ENCODE assay signal across 10 mouse cellular contexts in genomic region chr2:118390072-118390471, GRCm38 (mm10). TPM values are rescaled to one million over a fixed set of nuclear protein-coding genes. Genes with fewer than 3 reads are reported as not detected.
DNase-seq lines count a peak whose midpoint lies in the region; ATAC-seq and TF ChIP-seq lines count a peak whose summit lies in the region.
"Had no signal": no experiment of that assay in that cellular context is flagged by ENCODE, and none has a peak within 500 bp of the region (broad histone marks: within the 10 kb centered on the region; RNA-seq: fewer than 3 reads in every experiment).

No protein-coding gene starts in this region.

- TF ChIP-seq RAD21 in MEL (IDR thresholded peaks at IDR 0.05; ENCODE audit: low read depth, low read length), result no peak

- H3K4me1 ChIP-seq in hindbrain, embryonic 14.5 days (replicated peaks; ENCODE audit: control insufficient read depth, insufficient read depth, low read length), result peaks cover 17% of the 10 kb centered on the region
- peaks cover 22% of the 10 kb centered on the region for H3K4me1 ChIP-seq in hindbrain, embryonic 10.5 days (replicated peaks)
- H3K4me1 ChIP-seq in MEL (ENCODE audit: control insufficient read depth in 1 of 2, insufficient read depth in 2 of 2, low read length in 2 of 2), result peaks cover 6 to 12% of the 10 kb centered on the region in 2 experiments
- H3K4me1 ChIP-seq in liver, embryonic 11.5 days (replicated peaks; ENCODE audit: control insufficient read depth, insufficient read depth, low read length), result 0 out of 2 replicates have a peak, but pooled peaks cover 7% of the 10 kb centered on the region

- no peak for DNase-seq in hindbrain, embryonic 14.5 days (ENCODE audit: low spot score)
- DNase-seq in hindbrain, embryonic 10.5 days (ENCODE audit: low spot score), result no peak
- peak; percentile 28 for DNase-seq in 416B (ENCODE audit: low read depth)
- peak; percentile 52 for DNase-seq in MEL (ENCODE audit: low read depth, low spot score)
- no peak for DNase-seq in liver, embryonic 11.5 days (ENCODE audit: low spot score)
- no peak for DNase-seq in urinary bladder, postnatal 25 days (ENCODE audit: low spot score)
- no peak for DNase-seq in cerebellum, postnatal 25 days
- no peak for DNase-seq in urinary bladder, adult 18-20 months (ENCODE audit: low spot score in 2 of 2)
- DNase-seq: gastrocnemius, postnatal 14 days; lung, postnatal 14 days had no signal

- TF ChIP-seq CTCF in MEL (IDR thresholded peaks at IDR 0.05 in 2 of 3, conservative IDR thresholded peaks at IDR 0.05 in 1 of 3; ENCODE audit: control insufficient read depth in 1 of 3, insufficient read depth in 1 of 3, low read depth in 2 of 3, low read length in 3 of 3, poor library complexity in 1 of 3, severe bottlenecking in 1 of 3), result no peak

- H3K27ac ChIP-seq in hindbrain, embryonic 14.5 days, result no peak overlapping the region
- no peak overlapping the region for H3K27ac ChIP-seq in hindbrain, embryonic 10.5 days
- H3K27ac ChIP-seq in MEL (ENCODE audit: control insufficient read depth, low read depth, low read length), result peak overlapping the region; percentile 47
- no peak overlapping the region for H3K27ac ChIP-seq in liver, embryonic 11.5 days (ENCODE audit: low read depth, low read length)

- 75% methylated on average over 5 of the region's 5 CpGs for WGBS in hindbrain, embryonic 14.5 days
- 84% methylated on average over 5 of the region's 5 CpGs for WGBS in hindbrain, embryonic 10.5 days
- WGBS in liver, embryonic 11.5 days, result 77% methylated on average over 5 of the region's 5 CpGs

- 0 out of 2 replicates have a peak overlapping the region, but pooled peaks have one; percentile 83 for H3K9ac ChIP-seq in hindbrain, embryonic 14.5 days
- H3K9ac ChIP-seq in MEL (ENCODE audit: control insufficient read depth, low read depth, low read length, poor library complexity, severe bottlenecking), result peak overlapping the region; percentile 43
- H3K9ac ChIP-seq in liver, embryonic 11.5 days (ENCODE audit: low read depth, low read length), result no peak overlapping the region

- 0 out of 2 replicates have a peak overlapping the region, but pooled peaks have one; percentile 73 for H3K4me2 ChIP-seq in hindbrain, embryonic 14.5 days (replicated peaks)
- peak overlapping the region; percentile 79 for H3K4me2 ChIP-seq in liver, embryonic 11.5 days

- no peaks in the 10 kb centered on the region for H3K36me3 ChIP-seq in hindbrain, embryonic 14.5 days (replicated peaks; ENCODE audit: control insufficient read depth, insufficient read depth)
- H3K36me3 ChIP-seq in hindbrain, embryonic 10.5 days, result no peaks in the 10 kb centered on the region
- H3K36me3 ChIP-seq in MEL (ENCODE audit: control insufficient read depth in 1 of 2, insufficient read depth in 2 of 2, low read length in 2 of 2), result peaks cover 0 to 18% of the 10 kb centered on the region in 2 experiments; a peak in 2 of 4 replicates
- no peaks in the 10 kb centered on the region for H3K36me3 ChIP-seq in liver, embryonic 11.5 days (ENCODE audit: control insufficient read depth, insufficient read depth, low read length)

- TF ChIP-seq EP300 in MEL (IDR thresholded peaks at IDR 0.05; ENCODE audit: low read depth in 1 of 2, low read length in 2 of 2), result no peak

- H3K79me2 ChIP-seq in MEL (ENCODE audit: control insufficient read depth, insufficient read depth, low read length, poor library complexity), result peaks cover 9% of the 10 kb centered on the region

- TF ChIP-seq POLR2A in MEL (IDR thresholded peaks at IDR 0.05; ENCODE audit: control insufficient read depth in 1 of 2, insufficient read depth in 1 of 2, low read depth in 1 of 2, low read length in 2 of 2, poor library complexity in 1 of 2), result no peak

- no peak for ATAC-seq in hindbrain, embryonic 14.5 days (ENCODE audit: low FRiP score)
- ATAC-seq in liver, embryonic 11.5 days (replicated peaks; ENCODE audit: low FRiP score), result no peak

- no peak overlapping the region for H3K4me3 ChIP-seq in hindbrain, embryonic 14.5 days (replicated peaks; ENCODE audit: low read length)
- no peak overlapping the region for H3K4me3 ChIP-seq in hindbrain, embryonic 10.5 days
- H3K4me3 ChIP-seq in MEL (ENCODE audit: control insufficient read depth in 1 of 2, insufficient read depth in 1 of 2, low read depth in 2 of 2, low read length in 2 of 2), result peak overlapping the region in 1 of 2 experiments; percentile 95; a peak in 1 of 4 replicates
- no peak overlapping the region for H3K4me3 ChIP-seq in liver, embryonic 11.5 days (ENCODE audit: low read depth, low read length)

- no peaks in the 10 kb centered on the region for H3K27me3 ChIP-seq in hindbrain, embryonic 14.5 days (ENCODE audit: control insufficient read depth, insufficient read depth, low read length)
- peaks cover 3% of the 10 kb centered on the region; the same call in 1 of the 2 replicates for H3K27me3 ChIP-seq in hindbrain, embryonic 10.5 days (ENCODE audit: insufficient read depth, poor library complexity, severe bottlenecking)
- no peaks in the 10 kb centered on the region for H3K27me3 ChIP-seq in MEL (ENCODE audit: control insufficient read depth in 1 of 2, insufficient read depth in 2 of 2, low read length in 2 of 2)
- H3K27me3 ChIP-seq in liver, embryonic 11.5 days (replicated peaks; ENCODE audit: control insufficient read depth, insufficient read depth, low read length), result no peaks in the 10 kb centered on the region

- no peaks in the 10 kb centered on the region for H3K9me3 ChIP-seq in hindbrain, embryonic 14.5 days (ENCODE audit: control insufficient read depth, low read length)
- H3K9me3 ChIP-seq in hindbrain, embryonic 10.5 days, result 0 out of 2 replicates have a peak, but pooled peaks cover 2% of the 10 kb centered on the region
- H3K9me3 ChIP-seq in MEL (replicated peaks; ENCODE audit: insufficient read depth, low read length), result no peaks in the 10 kb centered on the region
- H3K9me3 ChIP-seq in liver, embryonic 11.5 days (ENCODE audit: control insufficient read depth, low read length), result peaks cover 1% of the 10 kb centered on the region; the same call in 1 of the 2 replicates

TF ChIP-seq in MEL, 35 proteins besides CTCF, POLR2A, EP300 and RAD21:
- TF ChIP-seq MYC (IDR thresholded peaks at IDR 0.05; ENCODE audit: low read depth, low read length) (no peak), ZKSCAN1 (IDR thresholded peaks at IDR 0.05; ENCODE audit: low read depth, low read length) (no peak), TBP (IDR thresholded peaks at IDR 0.05; ENCODE audit: low read depth, low read length) (no peak), TCF12 (IDR thresholded peaks at IDR 0.05; ENCODE audit: low read depth, low read length) (no peak), MAFK (IDR thresholded peaks at IDR 0.05; ENCODE audit: borderline replicate concordance, low read depth, low read length) (no peak), UBTF (IDR thresholded peaks at IDR 0.05; ENCODE audit: borderline replicate concordance, insufficient read depth, low read depth, low read length) (no peak), NELFE (IDR thresholded peaks at IDR 0.05; ENCODE audit: low read depth, low read length) (no peak), MYB (IDR thresholded peaks at IDR 0.05; ENCODE audit: low read depth, low read length) (no peak), ELF1 (IDR thresholded peaks at IDR 0.05; ENCODE audit: low read depth, low read length) (no peak), GABPA (IDR thresholded peaks at IDR 0.05; ENCODE audit: low read depth, low read length) (no peak), JUND (IDR thresholded peaks at IDR 0.05; ENCODE audit: low read depth, low read length) (no peak), POLR2AphosphoS5 (IDR thresholded peaks at IDR 0.05; ENCODE audit: borderline replicate concordance, low read depth, low read length) (no peak), GATA1 (IDR thresholded peaks at IDR 0.05; ENCODE audit: low read depth, low read length) (no peak), RCOR1 (IDR thresholded peaks at IDR 0.05; ENCODE audit: low read depth, low read length) (no peak), USF2 (IDR thresholded peaks at IDR 0.05; ENCODE audit: borderline replicate concordance in 1 of 2, insufficient read depth in 1 of 2, low read depth in 1 of 2, low read length in 2 of 2) (no peak), MAZ (IDR thresholded peaks at IDR 0.05; ENCODE audit: low read depth, low read length) (no peak), POLR2AphosphoS2 (IDR thresholded peaks at IDR 0.05; ENCODE audit: low read length) (no peak)

RNA-seq across cellular contexts. Expression of gene Eif2ak4, which starts 1.7 kb away (rescaled TPM):
- 9.1 and 9.5 TPM in 2 replicates for polyA plus RNA-seq in hindbrain, embryonic 14.5 days (2014; fragmentation: Nextera tagmentation; extraction: Ambion mirVana)
- 11.4 and 14.2 TPM in 2 replicates for polyA plus RNA-seq in hindbrain, embryonic 10.5 days (2016; fragmentation: Nextera tagmentation; extraction: Ambion mirVana)
- total RNA-seq in MEL (2012; rRNA removed), result 11.5 and 13.2 TPM in 2 replicates
- polyA plus RNA-seq in MEL (2012; ENCODE audit: insufficient read depth in 1 of 2, insufficient read length in 2 of 2, low read depth in 1 of 2, low replicate concordance in 2 of 2, missing spikeins in 1 of 2), result 10 to 100 TPM in 1 of 2 experiments, not detected in 1; 15.5 TPM
- 14.0 and 15.0 TPM in 2 replicates for polyA plus RNA-seq in liver, embryonic 11.5 days (2014; fragmentation: Nextera tagmentation; extraction: Ambion mirVana)

RNA-seq across cellular contexts. Expression of gene Gpr176, which starts 16.9 kb away (rescaled TPM):
- polyA plus RNA-seq in hindbrain, embryonic 14.5 days (2014; fragmentation: Nextera tagmentation; extraction: Ambion mirVana), result 7.7 and 10.3 TPM in 2 replicates
- 0.39 TPM in 2 replicates for polyA plus RNA-seq in hindbrain, embryonic 10.5 days (2016; fragmentation: Nextera tagmentation; extraction: Ambion mirVana)
- not detected in 2 replicates for total RNA-seq in MEL (2012; rRNA removed)
- polyA plus RNA-seq in MEL (2012; ENCODE audit: insufficient read depth in 1 of 2, insufficient read length in 2 of 2, low read depth in 1 of 2, low replicate concordance in 2 of 2, missing spikeins in 1 of 2), result not detected
- polyA plus RNA-seq in liver, embryonic 11.5 days (2014; fragmentation: Nextera tagmentation; extraction: Ambion mirVana), result 1.2 and 1.3 TPM in 2 replicates

Comparison
In these comparisons a context has a peak if more than half of its experiments do, and no peak if none do; other contexts are left out.
1. DNase-seq: peak in 416B (single experiment) and MEL (single experiment); none in hindbrain, embryonic 14.5 days (single experiment), hindbrain, embryonic 10.5 days (single experiment), liver, embryonic 11.5 days (single experiment), urinary bladder, postnatal 25 days (single experiment), cerebellum, postnatal 25 days (0 of 2) and urinary bladder, adult 18-20 months (0 of 2).